Mouse (Mus musculus) spleen, embryonic (tissue): Measurements from ENCODE around the gene Cirbp.

Experiments used
- CTCF ChIA-PET: fragments of 350-600 bp; sonication (Branson Sonifier 250); formaldehyde crosslinking; loops from one replicate; lab custom pipeline; 2022; lab: Charles Lee

Cirbp gene

DNA sequence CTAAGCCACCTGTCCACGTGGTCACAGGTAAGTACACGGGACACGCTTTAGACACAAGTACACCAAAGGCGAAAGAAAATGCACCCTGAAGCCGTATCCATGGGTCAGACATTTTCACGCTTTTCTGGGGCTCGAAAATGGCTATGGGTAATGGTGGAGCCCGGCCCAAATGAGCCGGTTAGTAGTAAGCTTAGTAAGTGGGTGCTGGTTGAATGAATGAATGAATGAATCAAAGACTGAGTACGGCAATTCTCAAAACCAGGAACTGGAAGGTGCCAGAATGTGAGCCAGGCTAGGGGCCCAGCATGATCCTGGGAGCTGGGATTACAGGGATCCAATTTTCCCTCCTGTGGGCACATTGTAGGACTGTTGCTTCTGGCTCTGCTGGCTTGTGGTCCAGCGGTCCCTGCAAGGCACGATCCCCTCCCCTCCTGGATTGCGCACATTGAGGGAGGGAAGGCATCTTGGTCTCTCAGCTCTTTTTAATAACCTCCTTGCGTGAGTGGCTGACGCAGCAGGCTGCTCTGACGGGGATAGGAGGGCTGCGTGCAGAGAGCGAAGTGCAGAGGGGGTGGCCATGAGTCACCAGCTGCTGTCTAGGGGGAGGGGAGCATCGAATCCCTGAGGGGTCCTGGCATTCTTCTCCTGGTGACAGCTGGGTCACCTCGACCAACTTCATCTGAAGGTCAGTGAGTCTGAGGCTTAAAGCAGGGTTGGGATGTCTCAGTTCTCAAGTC, at the start of gene Cirbp:
Gene Cirbp (plus strand): TSS at position 594 of the 737 bp plus-strand sequence.
- CTCF ChIA-PET: interaction anchor here (0.5 to 2.4 kb wide), 2 partner anchors 19 to 25 kb away, joined by 3 to 23 read pairs; no protein-coding TSS in a partner anchor

DNA sequence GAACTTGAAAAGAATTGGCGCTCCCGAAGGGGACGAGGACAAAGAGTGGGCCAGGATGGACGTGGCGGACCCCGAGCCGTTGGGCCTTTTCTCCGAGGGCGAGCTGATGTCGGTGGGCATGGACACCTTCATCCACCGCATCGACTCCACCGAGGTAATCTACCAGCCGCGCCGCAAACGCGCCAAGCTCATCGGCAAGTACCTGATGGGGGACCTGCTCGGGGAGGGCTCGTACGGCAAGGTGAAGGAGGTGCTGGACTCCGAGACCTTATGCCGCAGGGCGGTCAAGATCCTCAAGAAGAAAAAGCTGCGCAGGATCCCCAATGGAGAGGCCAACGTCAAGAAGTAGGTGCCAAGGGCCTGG, 49.2 kb upstream of the Cirbp start:
- CTCF ChIA-PET: no interaction called here

DNA sequence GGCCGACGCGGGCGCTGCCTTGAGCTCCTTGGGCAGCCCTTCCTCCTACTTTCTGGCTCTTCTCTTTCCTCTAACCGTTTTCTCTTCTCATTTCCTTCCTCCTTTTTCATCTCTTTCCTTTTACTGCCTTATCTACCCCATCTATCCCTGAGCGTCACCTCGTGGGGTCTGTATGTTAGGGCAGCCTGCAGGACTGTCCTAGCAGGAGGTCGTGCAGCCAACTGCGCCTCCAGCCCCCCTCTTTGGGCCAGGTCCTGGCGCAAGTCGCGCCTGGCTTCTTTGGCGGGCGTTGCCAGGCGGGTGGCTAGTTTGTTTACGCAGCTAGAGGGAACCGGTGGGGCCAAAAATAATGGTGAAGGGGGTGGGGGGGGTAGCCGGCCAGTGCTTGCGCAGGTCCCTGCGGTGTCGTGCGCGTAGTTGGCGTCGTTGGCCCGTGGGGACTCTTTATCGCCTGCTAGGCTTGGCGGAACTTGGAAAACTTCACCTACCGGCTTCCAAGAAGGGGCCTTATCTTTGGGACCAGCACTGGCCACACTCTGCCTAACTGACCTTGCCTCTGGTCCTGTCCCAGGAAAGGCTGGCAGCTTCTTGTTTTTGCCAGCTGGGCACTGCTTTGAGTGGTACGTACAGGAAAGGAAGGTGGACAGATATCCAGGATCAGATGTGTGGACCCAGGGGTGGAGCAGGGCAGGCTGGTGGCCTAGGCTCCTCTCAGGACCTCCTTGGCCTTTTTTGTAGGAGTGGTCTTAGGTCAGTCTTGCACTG, 48.7 kb upstream of the Cirbp start:
- CTCF ChIA-PET: interaction anchor here (0.6 to 1.0 kb wide), 2 partner anchors 11 to 22 kb away, joined by 3 to 4 read pairs; no protein-coding TSS in a partner anchor

DNA sequence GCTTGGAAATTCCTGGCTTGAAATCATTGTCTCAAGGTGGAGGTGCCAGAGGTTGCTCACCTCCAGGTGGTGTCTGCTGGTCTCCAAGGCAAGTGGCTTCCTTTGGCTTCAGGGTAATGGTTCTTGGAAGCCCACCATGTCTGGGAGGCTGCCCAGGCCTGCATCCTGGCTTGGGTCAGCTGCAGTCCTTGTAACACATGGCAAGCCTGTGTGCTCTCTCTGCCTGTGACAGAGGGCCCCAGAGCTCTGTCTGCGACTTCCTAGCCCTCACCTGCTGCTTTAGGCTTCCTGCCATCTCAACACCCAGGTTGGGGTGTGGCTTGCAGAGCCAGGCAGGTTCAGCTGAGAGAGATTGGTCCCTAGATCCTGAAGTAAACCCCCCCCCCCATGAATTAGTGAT, 48.0 kb upstream of the Cirbp start:
- CTCF ChIA-PET: interaction anchor here (0.6 to 1.0 kb wide), 2 partner anchors 12 to 23 kb away, joined by 3 to 4 read pairs; no protein-coding TSS in a partner anchor

DNA sequence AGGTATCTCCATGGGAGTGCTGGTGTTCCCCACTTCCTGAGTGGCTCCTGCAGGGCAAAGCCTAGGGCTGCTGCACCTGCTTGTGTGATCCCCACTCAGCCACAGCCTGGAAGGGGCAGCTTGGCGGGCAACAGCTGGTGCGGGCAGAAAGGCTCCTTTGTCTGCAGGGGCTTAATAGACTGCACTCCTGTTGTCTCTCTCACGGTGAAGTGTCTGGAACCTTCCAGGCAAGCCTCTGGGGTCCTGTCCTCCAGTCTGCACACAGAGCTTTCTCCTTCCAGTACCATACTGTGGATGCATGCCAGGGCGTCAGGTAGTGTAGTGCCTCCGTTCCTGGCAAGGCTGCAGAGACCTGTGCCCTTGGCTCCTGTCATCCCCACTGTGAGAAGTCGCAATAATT, 47.2 kb upstream of the Cirbp start:
- CTCF ChIA-PET: no interaction called here

DNA sequence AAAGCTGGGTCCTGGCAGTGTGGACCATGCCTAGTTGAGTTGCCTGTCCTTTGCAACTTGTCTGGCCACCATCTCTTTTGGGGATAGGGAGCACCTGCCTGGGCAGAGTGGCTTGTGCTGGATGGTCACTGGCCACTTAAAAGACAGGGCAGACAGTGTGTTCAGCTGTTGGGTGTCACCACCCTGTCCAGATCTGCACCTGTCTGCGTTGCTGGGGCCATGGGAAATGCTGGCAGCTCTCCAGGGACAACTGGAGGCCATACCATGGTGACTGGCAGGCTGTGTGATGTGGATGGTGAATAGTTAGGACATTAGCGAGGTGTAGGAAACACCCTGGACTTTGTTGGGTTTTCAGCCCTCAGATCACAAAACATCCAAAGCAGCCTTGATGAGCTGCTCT, 45.6 kb upstream of the Cirbp start:
- CTCF ChIA-PET: no interaction called here

DNA sequence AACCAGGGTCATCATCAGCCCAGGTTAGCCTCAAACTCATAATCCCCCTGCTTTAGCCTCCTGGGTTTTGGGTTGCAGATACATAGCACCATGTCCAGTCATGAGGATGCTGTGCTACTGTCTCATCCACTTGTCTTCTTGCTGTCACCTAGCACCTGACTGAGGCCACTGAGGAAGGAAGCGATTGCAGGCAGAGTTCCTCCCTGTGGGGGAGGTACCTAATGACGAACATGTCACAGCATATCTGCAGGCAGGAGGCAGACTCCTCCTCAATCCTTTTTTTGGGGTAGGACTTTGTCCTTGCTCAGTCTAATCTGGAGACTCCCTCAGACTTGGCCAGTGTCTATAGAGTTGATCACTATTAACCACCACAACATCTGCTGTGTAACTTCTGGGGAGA, 44.1 kb upstream of the Cirbp start:
- CTCF ChIA-PET: no interaction called here

DNA sequence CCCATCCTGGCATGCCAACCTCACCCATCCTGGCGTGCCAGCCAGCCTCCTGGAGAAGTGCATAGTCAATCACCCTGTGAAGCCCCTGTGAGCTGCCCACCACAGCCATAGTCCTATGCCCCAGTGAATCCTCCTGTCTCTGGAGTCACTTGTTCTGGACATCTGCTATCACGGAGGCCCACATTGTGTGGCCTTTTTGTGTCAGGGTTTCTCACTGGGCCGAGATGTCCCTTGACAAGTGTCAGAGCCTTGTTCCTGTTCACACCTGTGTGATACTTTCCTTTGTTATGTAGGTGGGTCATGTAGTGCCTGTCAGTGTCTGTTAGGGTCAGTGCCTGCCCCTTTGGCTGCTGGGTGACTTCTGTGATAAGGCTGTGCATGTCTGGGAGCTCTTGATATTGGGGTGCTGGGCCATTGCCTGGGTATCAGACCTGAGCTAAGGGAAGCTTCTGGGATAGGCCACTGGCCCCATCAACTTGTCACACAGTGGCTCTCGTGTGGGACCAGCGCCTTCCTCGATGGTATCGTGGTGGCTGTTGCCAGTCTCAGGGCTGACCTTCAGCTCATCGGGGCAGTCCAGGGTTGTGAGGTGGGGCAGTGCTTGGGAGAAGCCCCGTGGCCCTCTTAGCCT, 41.7 kb upstream of the Cirbp start:
- CTCF ChIA-PET: no interaction called here

DNA sequence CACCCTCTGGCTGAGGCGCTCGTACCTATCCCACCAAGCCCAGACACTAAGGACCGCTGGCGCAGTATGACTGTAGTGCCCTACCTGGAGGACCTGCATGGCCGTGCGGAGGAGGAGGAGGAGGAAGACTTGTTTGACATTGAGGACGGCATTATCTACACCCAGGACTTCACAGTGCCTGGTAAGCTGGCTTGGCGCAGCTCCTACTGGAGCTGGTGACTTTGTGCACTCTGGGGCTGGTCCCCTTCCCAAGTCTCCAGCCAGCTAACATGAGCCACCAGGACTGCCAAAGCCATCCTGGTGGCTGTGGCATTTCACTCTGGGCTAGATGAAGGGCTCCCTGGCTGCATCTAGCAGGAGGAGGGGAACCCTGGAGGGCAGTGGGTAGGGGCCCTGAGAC, 37.9 kb upstream of the Cirbp start:
- CTCF ChIA-PET: no interaction called here

DNA sequence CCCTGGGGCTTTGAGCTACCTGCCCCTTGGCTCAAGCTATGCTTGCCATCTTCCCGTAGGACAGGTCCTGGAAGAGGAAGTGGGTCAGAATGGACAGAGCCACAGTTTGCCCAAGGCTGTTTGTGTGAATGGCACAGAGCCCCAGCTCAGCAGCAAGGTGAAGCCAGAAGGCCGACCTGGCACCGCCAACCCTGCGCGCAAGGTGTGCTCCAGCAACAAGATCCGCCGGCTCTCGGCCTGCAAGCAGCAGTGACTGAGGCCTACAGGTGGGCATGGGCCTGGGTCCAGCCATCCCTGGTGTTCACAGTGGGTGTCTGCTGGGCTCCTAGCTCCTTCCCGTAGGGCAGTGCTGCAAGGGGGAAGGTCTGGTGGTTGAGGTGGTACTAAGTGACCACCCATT, 35.9 kb upstream of the Cirbp start:
- CTCF ChIA-PET: no interaction called here

DNA sequence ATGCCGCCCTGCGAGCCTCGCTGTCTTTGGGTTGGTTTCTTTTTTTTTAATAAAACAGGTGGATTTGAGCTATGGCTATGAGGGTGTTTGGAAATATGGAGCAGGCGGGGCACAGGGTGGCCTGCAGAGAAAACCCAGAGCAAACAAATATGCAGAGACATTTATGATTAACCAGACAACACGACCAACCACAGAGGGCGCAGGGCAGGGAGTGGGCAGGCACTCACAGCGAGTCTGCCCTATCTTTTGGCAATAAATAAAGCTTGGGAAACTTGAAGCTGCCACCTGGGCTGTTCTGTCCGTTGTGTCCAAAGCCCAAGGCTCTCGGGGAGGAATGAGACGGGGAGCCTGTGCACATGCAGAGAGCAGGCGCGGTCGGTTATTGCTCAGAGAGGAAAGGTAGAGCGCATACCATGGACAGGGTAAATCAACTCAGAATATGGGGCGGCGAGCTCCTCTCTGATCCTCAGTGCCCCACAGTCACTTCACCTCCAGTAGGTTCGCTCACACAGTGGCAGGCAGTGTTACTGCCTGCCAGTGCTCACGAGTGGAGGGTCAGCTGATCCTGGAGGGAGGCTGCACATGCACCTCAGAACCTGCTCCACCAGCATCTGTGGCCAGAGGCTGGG, 35.3 kb upstream of the Cirbp start:
- CTCF ChIA-PET: no interaction called here

DNA sequence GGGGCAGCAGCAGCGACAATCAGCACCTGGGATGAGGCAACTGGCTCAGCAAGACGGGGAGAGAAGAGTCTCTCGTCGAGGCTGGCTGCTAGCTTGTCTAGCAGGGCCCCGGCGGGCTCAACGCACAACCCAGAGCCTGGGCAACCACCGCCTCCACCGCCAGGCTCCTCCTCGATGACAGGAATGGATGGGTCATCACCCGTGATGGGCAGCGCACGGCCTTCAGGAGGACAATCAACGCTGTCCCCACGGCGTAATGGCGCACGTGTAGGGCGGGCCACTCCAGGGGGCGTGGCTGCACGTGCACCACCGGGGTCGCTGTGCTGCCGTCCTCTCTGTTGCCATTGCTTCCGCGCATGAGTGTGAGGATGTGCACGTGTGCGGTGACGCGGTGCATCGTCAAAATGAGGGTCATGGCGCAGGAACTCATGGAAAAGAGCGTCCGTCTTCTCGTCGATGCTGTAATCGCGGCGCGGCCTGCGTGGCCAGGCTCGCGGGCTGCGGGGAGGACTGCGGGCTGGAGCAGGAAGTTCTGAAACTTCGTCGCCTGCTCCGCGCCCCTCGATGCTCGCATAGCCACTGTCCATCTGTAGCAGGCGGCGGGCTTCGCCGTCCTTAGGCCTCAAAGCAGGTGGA, 34.4 kb upstream of the Cirbp start:
- CTCF ChIA-PET: no interaction called here

DNA sequence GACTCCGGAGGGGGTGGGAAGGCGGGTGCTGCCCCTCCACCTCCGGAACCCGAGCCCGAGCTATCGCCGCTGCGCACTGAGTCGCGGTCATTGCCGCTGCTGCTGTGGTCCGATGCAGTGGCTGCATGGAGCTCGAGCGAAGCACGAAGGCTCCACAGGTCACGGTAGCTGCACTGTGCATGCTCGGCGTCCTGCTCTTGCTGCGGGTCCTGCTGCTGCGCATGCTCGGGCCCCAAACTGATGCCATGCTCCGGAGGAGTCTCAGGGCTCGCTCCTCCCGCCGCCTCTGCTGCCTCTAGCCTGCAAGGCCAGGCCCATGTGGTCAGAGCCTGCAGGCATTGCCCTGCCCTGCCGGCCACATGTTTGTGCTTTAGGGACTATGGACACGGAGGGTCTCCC, 33.8 kb upstream of the Cirbp start:
- CTCF ChIA-PET: no interaction called here

DNA sequence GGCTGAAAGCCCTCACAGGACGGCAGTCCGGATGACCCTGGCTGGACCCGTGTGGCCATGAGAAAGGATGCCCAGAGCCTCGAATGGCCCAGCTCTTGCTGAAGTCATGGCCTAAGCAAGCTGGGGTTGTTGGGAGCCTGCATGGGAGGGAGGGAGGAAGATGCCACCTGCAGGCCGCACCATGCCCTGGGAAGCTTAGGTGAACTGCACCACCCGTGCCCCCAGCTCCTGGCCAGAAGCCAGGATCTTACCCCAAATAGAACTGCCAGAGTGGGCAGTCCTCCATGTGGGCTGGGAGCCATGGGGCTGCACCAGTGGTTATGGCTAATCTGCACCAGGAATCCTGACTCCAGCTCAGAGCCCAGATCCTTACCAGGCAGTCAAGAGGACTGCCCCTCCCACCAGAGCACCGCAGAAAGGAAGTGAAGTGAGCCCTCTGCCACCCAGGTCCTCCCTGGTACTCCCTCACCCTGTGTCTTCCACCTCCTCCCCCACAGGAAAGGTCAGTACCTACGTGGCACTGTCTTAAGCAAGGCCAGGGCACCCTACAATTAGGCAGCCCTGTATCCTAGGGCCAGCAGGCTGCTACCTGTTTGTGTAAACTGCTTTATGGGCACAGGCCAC, 32.4 kb upstream of the Cirbp start:
- CTCF ChIA-PET: no interaction called here

DNA sequence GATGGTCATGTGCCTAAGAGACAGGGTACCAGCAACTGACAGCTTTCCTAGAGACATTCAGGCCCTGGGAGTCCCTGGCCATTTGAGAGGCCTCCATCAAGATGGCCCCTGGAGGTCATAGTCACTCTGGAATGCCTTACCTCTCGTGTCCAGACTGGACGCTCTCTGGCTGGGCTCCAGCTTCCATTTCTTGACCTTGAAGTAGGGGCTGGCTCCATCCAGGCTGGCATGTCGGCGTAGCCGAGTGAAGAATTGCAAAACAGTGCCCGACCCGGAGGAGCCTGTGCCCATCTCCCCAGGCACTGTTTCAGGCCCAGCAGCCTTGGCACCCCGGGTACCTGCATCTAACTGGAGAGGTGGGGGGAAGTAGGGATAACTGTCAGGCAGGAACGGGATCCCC, 31.4 kb upstream of the Cirbp start:
- CTCF ChIA-PET: no interaction called here

DNA sequence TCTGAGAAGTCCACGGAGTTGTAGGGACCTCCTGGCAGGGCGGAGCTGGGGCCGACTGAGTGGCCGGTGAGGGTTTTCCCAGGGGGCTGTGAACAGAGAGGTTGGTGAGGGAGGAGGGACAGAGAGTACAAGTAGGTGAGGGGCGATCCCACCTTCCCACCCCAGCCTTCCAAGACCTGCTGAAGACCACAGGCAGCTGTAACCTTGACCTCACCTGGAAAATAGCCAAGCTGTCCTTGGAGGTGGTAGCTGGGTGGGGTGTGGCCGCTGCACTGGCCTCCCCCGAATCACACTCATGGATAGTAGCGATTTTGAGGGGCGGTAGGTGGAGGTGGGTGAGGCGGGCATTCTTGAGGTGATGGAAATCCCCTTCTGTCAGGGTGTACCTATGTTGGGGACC, 30.6 kb upstream of the Cirbp start:
- CTCF ChIA-PET: no interaction called here

DNA sequence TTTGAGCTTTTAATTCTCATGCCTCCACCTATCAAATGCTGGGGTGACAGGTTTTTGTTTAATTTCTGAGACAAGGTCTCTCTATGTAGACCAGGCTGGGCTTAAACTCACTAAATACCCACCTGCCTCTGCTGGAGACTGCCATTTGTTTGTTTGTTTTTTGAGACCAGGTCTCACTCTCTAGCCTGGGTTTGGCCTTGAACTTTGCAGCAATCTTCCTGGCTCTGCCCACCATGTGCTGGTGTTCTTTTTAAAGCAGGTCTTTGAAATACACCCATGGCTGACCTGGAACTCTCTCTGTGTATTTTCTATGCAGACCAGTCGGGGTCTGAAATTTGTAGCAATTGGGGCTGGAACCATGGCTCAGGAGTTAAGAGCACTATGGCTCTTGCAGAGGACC, 30.1 kb upstream of the Cirbp start:
- CTCF ChIA-PET: no interaction called here

DNA sequence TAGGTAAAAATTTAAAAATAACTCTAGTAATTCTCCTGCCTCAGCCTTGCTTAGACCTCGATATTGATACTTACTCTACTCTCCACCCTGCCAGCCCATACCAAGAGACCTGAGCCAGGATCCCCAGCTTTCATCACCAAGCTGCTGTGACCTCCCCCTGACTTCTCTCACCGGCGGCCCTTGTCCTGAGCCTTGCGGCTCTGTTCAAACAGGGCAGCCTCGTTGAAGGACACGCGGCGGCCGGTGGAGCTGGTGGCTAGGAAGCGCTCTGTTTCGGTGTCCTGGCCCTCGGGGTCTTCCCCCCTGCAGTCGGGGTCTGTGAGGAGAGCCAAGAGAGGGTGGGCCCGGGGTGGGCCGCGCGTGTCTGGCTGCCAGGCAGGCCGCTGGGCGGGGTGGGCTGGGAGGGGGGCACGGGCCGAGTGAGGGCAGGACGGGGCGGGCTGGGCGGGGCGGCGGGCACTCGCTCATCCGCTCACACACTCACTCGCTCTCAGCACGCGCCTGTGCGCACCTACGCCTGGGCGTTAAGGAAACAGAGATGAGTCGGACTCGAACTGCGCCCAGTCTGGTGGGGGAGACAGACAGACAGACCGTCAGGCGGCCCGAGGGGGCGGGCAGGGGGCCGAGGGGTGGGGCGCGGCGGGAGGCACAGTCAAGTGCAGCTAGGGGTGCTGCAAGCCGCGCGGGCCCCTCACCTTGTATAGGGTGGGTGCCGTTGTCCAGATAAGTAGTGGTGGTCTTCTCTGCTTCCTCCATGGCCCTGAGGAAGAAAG, 29.4 kb upstream of the Cirbp start:
- CTCF ChIA-PET: no interaction called here

DNA sequence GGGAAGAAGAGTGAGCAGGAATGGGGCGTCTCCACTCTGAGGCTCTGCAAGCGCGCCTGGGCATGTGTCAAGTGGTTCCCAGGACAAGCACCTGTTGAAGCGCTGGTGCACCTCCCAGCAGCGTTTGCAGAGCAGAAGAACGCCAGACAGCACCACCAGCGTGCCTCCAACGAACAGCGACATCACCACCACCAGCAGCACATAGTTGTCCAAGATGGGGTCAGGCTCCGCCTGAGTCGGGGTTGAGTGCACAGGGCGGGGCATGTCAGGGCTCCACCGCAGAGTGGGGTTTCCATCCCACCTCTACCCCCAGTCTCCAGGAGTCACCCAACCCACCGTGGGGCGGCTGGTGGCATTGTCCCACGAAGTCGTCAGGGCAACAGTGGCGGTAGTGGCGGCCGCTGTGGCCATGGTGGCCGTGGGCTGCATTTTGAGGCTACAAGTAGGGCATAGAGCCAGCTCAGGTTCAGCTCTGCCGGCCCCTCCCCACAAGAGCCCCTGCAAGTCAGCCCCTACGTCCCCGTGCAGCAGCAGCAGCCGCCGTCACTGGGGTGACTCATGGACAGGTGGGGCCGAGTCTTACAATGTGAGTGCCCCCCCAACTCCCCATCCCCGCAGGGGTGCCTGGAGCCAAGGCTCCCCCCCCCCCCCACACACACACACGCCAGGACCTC, 28.7 kb upstream of the Cirbp start:
- CTCF ChIA-PET: no interaction called here
